Comparison of ENCODE assay signal across 8 mouse cellular contexts in the genomic region with DNA sequence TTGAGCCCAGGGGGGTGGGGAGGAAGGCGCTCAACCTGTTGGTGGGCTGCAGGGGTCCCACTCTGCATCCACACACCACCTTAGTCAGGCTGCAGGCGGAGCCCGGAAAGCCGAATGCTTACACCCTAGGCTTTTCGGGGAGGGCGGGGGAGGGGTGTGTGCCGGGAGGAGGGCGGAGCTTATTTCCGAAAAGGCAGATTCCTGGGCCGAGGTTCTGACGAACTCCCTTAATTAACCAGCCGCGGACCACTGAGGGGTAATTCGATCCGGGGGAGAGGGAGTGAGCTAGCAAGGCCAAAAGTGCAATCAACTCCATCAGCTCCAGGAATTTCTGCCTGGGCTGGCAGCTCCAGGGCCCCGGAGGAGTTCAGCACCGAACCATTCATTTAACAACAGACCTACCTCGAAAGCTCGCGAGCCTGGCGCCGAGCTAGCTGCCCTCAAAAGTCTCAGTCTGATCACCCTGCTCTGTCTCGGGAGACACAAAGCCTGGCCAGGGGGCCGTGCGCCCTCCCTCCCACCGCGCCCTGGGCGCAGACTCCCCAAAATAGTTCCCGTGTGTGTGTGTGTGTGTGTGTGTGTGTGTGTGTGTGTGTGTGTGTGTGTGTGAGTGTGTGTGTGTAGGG. TPM values are rescaled to one million over a fixed set of nuclear protein-coding genes. Genes with fewer than 3 reads are reported as not detected.
DNase-seq lines count a peak whose midpoint lies in the region; ATAC-seq lines count a peak whose summit lies in the region.

No protein-coding gene starts in this region.

- under 1% methylated on average over 28 of the region's 29 CpGs for WGBS in embryonic facial prominence, embryonic 11.5 days
- WGBS in limb, embryonic 15.5 days = 0% methylated on average over 27 of the region's 29 CpGs
- under 1% methylated on average over 28 of the region's 29 CpGs for WGBS in midbrain, embryonic 16.5 days

- peak; percentile 79 for DNase-seq in 3T3-L1 (ENCODE audit: low read depth, low spot score)
- DNase-seq in adrenal gland, postnatal 10 days = peak; percentile 85
- peak; percentile 90 for DNase-seq in embryonic facial prominence, embryonic 11.5 days (ENCODE audit: low spot score)
- DNase-seq in heart, adult 8-10 months (ENCODE audit: low spot score) = peak; percentile 81
- peak; percentile 79 to 84 for DNase-seq in kidney, adult 8-10 months
- DNase-seq in spleen, postnatal 4 days (ENCODE audit: low spot score in 2 of 2) = peak; percentile 55 to 78

- H3K4me3 ChIP-seq in embryonic facial prominence, embryonic 11.5 days (ENCODE audit: low read depth, low read length) = peak overlapping the region; percentile 70
- peak overlapping the region; percentile 57 for H3K4me3 ChIP-seq in limb, embryonic 15.5 days
- H3K4me3 ChIP-seq in midbrain, embryonic 16.5 days (ENCODE audit: low read depth, low read length) = peak overlapping the region; percentile 75

- peak; percentile 83 for ATAC-seq in embryonic facial prominence, embryonic 11.5 days (replicated peaks; ENCODE audit: insufficient number of reproducible peaks, low FRiP score, low TSS enrichment, low read depth)
- peak; percentile 79 for ATAC-seq in limb, embryonic 15.5 days (ENCODE audit: insufficient number of reproducible peaks, low FRiP score, low TSS enrichment, low read depth)
- peak; percentile 62 for ATAC-seq in midbrain, embryonic 16.5 days

- H3K4me2 ChIP-seq in embryonic facial prominence, embryonic 11.5 days (ENCODE audit: low read depth, low read length) = peak overlapping the region; percentile 90
- peak overlapping the region; percentile 75 for H3K4me2 ChIP-seq in limb, embryonic 15.5 days
- peak overlapping the region; percentile 93 for H3K4me2 ChIP-seq in midbrain, embryonic 16.5 days (ENCODE audit: low read length)

- peak overlapping the region; percentile 72 for H3K9ac ChIP-seq in embryonic facial prominence, embryonic 11.5 days (replicated peaks; ENCODE audit: low read length)
- H3K9ac ChIP-seq in limb, embryonic 15.5 days = peak overlapping the region; percentile 50
- peak overlapping the region; percentile 83 for H3K9ac ChIP-seq in midbrain, embryonic 16.5 days (ENCODE audit: low read depth, low read length)

- no peaks in the 10 kb centered on the region for H3K27me3 ChIP-seq in embryonic facial prominence, embryonic 11.5 days (ENCODE audit: control insufficient read depth, insufficient read depth, low read length)
- no peaks in the 10 kb centered on the region for H3K27me3 ChIP-seq in limb, embryonic 15.5 days
- no peaks in the 10 kb centered on the region for H3K27me3 ChIP-seq in midbrain, embryonic 16.5 days (ENCODE audit: control insufficient read depth, insufficient read depth, low read depth, low read length)

- H3K27ac ChIP-seq in embryonic facial prominence, embryonic 11.5 days (replicated peaks; ENCODE audit: low read depth, low read length) = peak overlapping the region; percentile 85
- peak overlapping the region; percentile 94 for H3K27ac ChIP-seq in limb, embryonic 15.5 days
- H3K27ac ChIP-seq in midbrain, embryonic 16.5 days (ENCODE audit: low read length) = peak overlapping the region; percentile 86

- no peaks in the 10 kb centered on the region for H3K36me3 ChIP-seq in embryonic facial prominence, embryonic 11.5 days (replicated peaks; ENCODE audit: control insufficient read depth, insufficient read depth, low read depth, low read length)
- H3K36me3 ChIP-seq in limb, embryonic 15.5 days = peaks cover 6% of the 10 kb centered on the region
- H3K36me3 ChIP-seq in midbrain, embryonic 16.5 days (ENCODE audit: control insufficient read depth, insufficient read depth, low read length) = no peaks in the 10 kb centered on the region

- H3K9me3 ChIP-seq in embryonic facial prominence, embryonic 11.5 days (replicated peaks; ENCODE audit: control insufficient read depth, low read length) = no peaks in the 10 kb centered on the region
- no peaks in the 10 kb centered on the region for H3K9me3 ChIP-seq in limb, embryonic 15.5 days
- no peaks in the 10 kb centered on the region for H3K9me3 ChIP-seq in midbrain, embryonic 16.5 days (replicated peaks; ENCODE audit: control insufficient read depth, low read length, poor library complexity, severe bottlenecking)

- no peaks in the 10 kb centered on the region for H3K4me1 ChIP-seq in embryonic facial prominence, embryonic 11.5 days (ENCODE audit: control insufficient read depth, insufficient read depth, low read length)
- peaks cover 13% of the 10 kb centered on the region for H3K4me1 ChIP-seq in limb, embryonic 15.5 days
- peaks cover 18% of the 10 kb centered on the region for H3K4me1 ChIP-seq in midbrain, embryonic 16.5 days (ENCODE audit: control insufficient read depth, insufficient read depth, low read length)

RNA-seq across cellular contexts. Expression of gene Arid5b, which starts 2.1 kb away (rescaled TPM):
- 10 to 100 TPM; 25.8 to 31.5 TPM for total RNA-seq in adrenal gland, postnatal 10 days (2021)
- polyA plus RNA-seq in embryonic facial prominence, embryonic 11.5 days (2014; fragmentation: Nextera tagmentation; extraction: Ambion mirVana) = 27.5 and 28.1 TPM in 2 replicates
- 10 to 100 TPM; 17.7 to 25.4 (median 18.5) TPM for total RNA-seq in heart, adult 8-10 months (2022)
- polyA plus RNA-seq in limb, embryonic 15.5 days (2015; fragmentation: Nextera tagmentation; extraction: Ambion mirVana) = 40.1 and 41.2 TPM in 2 replicates
- polyA plus RNA-seq in midbrain, embryonic 16.5 days (2015; fragmentation: Nextera tagmentation; extraction: Ambion mirVana) = 17.6 and 19.1 TPM in 2 replicates

Comparison
In these comparisons a context has a peak if more than half of its experiments do, and no peak if none do; other contexts are left out.
1. Peak in every context shown above with its lines: DNase-seq, ATAC-seq, H3K4me3 ChIP-seq and H3K27ac ChIP-seq.